Comparison of ENCODE assay signal across 8 mouse cellular contexts in the genomic region with DNA sequence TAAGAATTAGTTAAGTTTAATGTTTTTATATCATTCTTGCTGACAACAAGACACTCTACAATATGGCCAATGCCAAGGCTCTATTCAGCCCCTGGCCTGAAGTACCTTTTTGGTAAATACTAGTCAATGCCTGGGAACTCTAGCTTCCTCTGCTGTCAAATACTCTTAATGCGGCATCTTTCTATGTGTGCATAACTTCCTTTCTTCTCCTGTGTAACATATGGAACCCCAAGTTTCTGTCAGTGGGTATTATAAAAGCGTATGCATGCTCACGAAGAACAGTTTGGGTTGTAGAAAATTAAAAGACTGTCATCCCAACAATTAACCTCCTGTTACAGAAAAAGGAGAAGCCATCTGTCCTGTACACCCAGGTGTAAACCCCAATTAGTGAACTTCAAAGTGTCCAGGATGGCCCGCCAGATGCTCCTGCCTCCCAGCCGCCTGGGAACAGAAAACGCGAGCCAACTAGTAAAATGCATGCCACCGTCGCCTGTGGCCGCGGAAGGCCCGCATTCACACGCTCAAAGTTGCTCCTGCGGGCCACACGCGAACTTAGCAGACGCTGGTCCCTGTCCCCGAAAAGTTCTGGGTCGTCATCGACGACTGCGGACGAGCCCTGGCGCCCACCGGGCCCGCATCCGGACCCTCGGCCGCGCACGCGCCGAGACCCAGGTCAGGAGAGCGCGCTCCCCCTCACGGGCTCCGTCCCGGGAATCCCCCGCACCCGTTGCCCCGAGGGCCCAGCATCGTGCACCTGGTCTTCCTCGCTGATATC. TPM values are rescaled to one million over a fixed set of nuclear protein-coding genes. Genes with fewer than 3 reads are reported as not detected.
DNase-seq lines count a peak whose midpoint lies in the region; ATAC-seq and TF ChIP-seq lines count a peak whose summit lies in the region.

No protein-coding gene starts in this region.

- H3K4me2 ChIP-seq in heart, embryonic 16.5 days (ENCODE audit: low read depth, low read length), result peak overlapping the region; percentile 94
- H3K4me2 ChIP-seq in forebrain, embryonic 16.5 days (ENCODE audit: low read length), result peak overlapping the region; percentile 93
- H3K4me2 ChIP-seq in liver, embryonic 15.5 days, result peak overlapping the region; percentile 79

- ATAC-seq in heart, embryonic 16.5 days (replicated peaks; ENCODE audit: extremely low read depth, insufficient read depth, low FRiP score), result peak; percentile 76
- ATAC-seq in forebrain, embryonic 16.5 days, result peak; percentile 78
- peak; percentile 53 for ATAC-seq in liver, embryonic 15.5 days (ENCODE audit: insufficient read depth)

- H3K9ac ChIP-seq in heart, embryonic 16.5 days (ENCODE audit: low read length), result peak overlapping the region; percentile 85
- peak overlapping the region; percentile 100 for H3K9ac ChIP-seq in MEL (ENCODE audit: control insufficient read depth, low read depth, low read length, poor library complexity, severe bottlenecking)
- peak overlapping the region; percentile 90 for H3K9ac ChIP-seq in forebrain, embryonic 16.5 days (replicated peaks; ENCODE audit: low read depth, low read length)
- peak overlapping the region; percentile 87 for H3K9ac ChIP-seq in liver, embryonic 15.5 days

- under 1% methylated on average over 43 of the region's 43 CpGs for WGBS in heart, embryonic 16.5 days
- under 1% methylated on average over 43 of the region's 43 CpGs for WGBS in forebrain, embryonic 16.5 days
- under 1% methylated on average over 43 of the region's 43 CpGs for WGBS in liver, embryonic 15.5 days (ENCODE audit: insufficient replicate concordance)

- no peak for DNase-seq in heart, postnatal 25 days (ENCODE audit: low spot score)
- peak; percentile 58 for DNase-seq in MEL (ENCODE audit: low read depth, low spot score)
- no peak for DNase-seq in urinary bladder, adult 2 months (ENCODE audit: low spot score)
- DNase-seq in cerebellum, adult 18-20 months, result no peak
- DNase-seq in cerebellum, adult 9-11 months, result no peak

- peak overlapping the region; percentile 86 for H3K4me3 ChIP-seq in heart, embryonic 16.5 days (ENCODE audit: low read length)
- peak overlapping the region; percentile 85 to 100 for H3K4me3 ChIP-seq in MEL (ENCODE audit: control insufficient read depth in 1 of 2, insufficient read depth in 1 of 2, low read depth in 2 of 2, low read length in 2 of 2)
- peak overlapping the region; percentile 98 for H3K4me3 ChIP-seq in forebrain, embryonic 16.5 days (replicated peaks; ENCODE audit: low read length)
- peak overlapping the region; percentile 81 for H3K4me3 ChIP-seq in liver, embryonic 15.5 days (replicated peaks)

- TF ChIP-seq POLR2A in MEL (IDR thresholded peaks at IDR 0.05; ENCODE audit: control insufficient read depth in 1 of 2, insufficient read depth in 1 of 2, low read depth in 1 of 2, low read length in 2 of 2, poor library complexity in 1 of 2), result no peak

- H3K79me2 ChIP-seq in MEL (ENCODE audit: control insufficient read depth, insufficient read depth, low read length, poor library complexity), result peaks cover 24% of the 10 kb centered on the region

- peaks cover 12% of the 10 kb centered on the region for H3K36me3 ChIP-seq in heart, embryonic 16.5 days (ENCODE audit: control insufficient read depth, insufficient read depth)
- H3K36me3 ChIP-seq in MEL (ENCODE audit: control insufficient read depth in 1 of 2, insufficient read depth in 2 of 2, low read length in 2 of 2), result peaks cover 27 to 33% of the 10 kb centered on the region in 2 experiments
- H3K36me3 ChIP-seq in forebrain, embryonic 16.5 days (ENCODE audit: control insufficient read depth, insufficient read depth), result peaks cover 10% of the 10 kb centered on the region; the same call in 1 of the 2 replicates
- H3K36me3 ChIP-seq in liver, embryonic 15.5 days (replicated peaks), result peaks cover 26% of the 10 kb centered on the region

- intact Hi-C loops in heart, postnatal 25 days (cut with DNase I), result loop anchor here (5.0 to 10.0 kb wide), 2 partner anchors 111 to 422 kb away; partner anchors contain the start of genes Cstf3 and Wt1

- no peak for TF ChIP-seq RAD21 in MEL (IDR thresholded peaks at IDR 0.05; ENCODE audit: low read depth, low read length)

- H3K9me3 ChIP-seq in heart, embryonic 16.5 days (replicated peaks; ENCODE audit: control insufficient read depth, low read length), result no peaks in the 10 kb centered on the region
- H3K9me3 ChIP-seq in MEL (replicated peaks; ENCODE audit: insufficient read depth, low read length), result no peaks in the 10 kb centered on the region
- no peaks in the 10 kb centered on the region for H3K9me3 ChIP-seq in forebrain, embryonic 16.5 days (ENCODE audit: control insufficient read depth, low read length)
- no peaks in the 10 kb centered on the region for H3K9me3 ChIP-seq in liver, embryonic 15.5 days (replicated peaks)

- no peaks in the 10 kb centered on the region for H3K27me3 ChIP-seq in heart, embryonic 16.5 days (ENCODE audit: control insufficient read depth, insufficient read depth, low read length)
- no peaks in the 10 kb centered on the region for H3K27me3 ChIP-seq in MEL (ENCODE audit: control insufficient read depth in 1 of 2, insufficient read depth in 2 of 2, low read length in 2 of 2)
- H3K27me3 ChIP-seq in forebrain, embryonic 16.5 days (replicated peaks; ENCODE audit: control insufficient read depth, insufficient read depth, low read length), result no peaks in the 10 kb centered on the region
- H3K27me3 ChIP-seq in liver, embryonic 15.5 days, result no peaks in the 10 kb centered on the region

- TF ChIP-seq EP300 in MEL (IDR thresholded peaks at IDR 0.05; ENCODE audit: low read depth in 1 of 2, low read length in 2 of 2), result no peak

- TF ChIP-seq CTCF in MEL (IDR thresholded peaks at IDR 0.05 in 2 of 3, conservative IDR thresholded peaks at IDR 0.05 in 1 of 3; ENCODE audit: control insufficient read depth in 1 of 3, insufficient read depth in 1 of 3, low read depth in 2 of 3, low read length in 3 of 3, poor library complexity in 1 of 3, severe bottlenecking in 1 of 3), result no peak

- peaks cover 11% of the 10 kb centered on the region for H3K4me1 ChIP-seq in heart, embryonic 16.5 days (ENCODE audit: control insufficient read depth, insufficient read depth, low read length)
- peaks cover 11 to 21% of the 10 kb centered on the region in 2 experiments for H3K4me1 ChIP-seq in MEL (ENCODE audit: control insufficient read depth in 1 of 2, insufficient read depth in 2 of 2, low read length in 2 of 2)
- H3K4me1 ChIP-seq in forebrain, embryonic 16.5 days (replicated peaks; ENCODE audit: control insufficient read depth, insufficient read depth, low read length), result peaks cover 12% of the 10 kb centered on the region
- H3K4me1 ChIP-seq in liver, embryonic 15.5 days (replicated peaks), result peaks cover 34% of the 10 kb centered on the region

- H3K27ac ChIP-seq in heart, embryonic 16.5 days (ENCODE audit: low read length), result peak overlapping the region; percentile 34
- H3K27ac ChIP-seq in MEL (ENCODE audit: control insufficient read depth, low read depth, low read length), result peak overlapping the region; percentile 85
- peak overlapping the region; percentile 84 for H3K27ac ChIP-seq in forebrain, embryonic 16.5 days (ENCODE audit: low read length)
- H3K27ac ChIP-seq in liver, embryonic 15.5 days (replicated peaks), result peak overlapping the region; percentile 77

TF ChIP-seq in MEL, 35 proteins besides CTCF, POLR2A, EP300 and RAD21:
- TF ChIP-seq POLR2AphosphoS2 (IDR thresholded peaks at IDR 0.05; ENCODE audit: low read length) (no peak), ETS1 (IDR thresholded peaks at IDR 0.05; ENCODE audit: low read depth, low read length) (no peak), ELF1 (IDR thresholded peaks at IDR 0.05; ENCODE audit: low read depth, low read length) (no peak), ZMIZ1 (IDR thresholded peaks at IDR 0.05; ENCODE audit: low read depth, low read length) (no peak), POLR2AphosphoS5 (IDR thresholded peaks at IDR 0.05; ENCODE audit: borderline replicate concordance, low read depth, low read length) (no peak), SIN3A (IDR thresholded peaks at IDR 0.05; ENCODE audit: low read length) (no peak; the same call in 1 of the 2 replicates), NRF1 (IDR thresholded peaks at IDR 0.05; ENCODE audit: insufficient read depth, low read depth, low read length, poor library complexity, severe bottlenecking) (peak; percentile 68), ZNF384 (IDR thresholded peaks at IDR 0.05; ENCODE audit: low read depth, low read length) (no peak), MAZ (IDR thresholded peaks at IDR 0.05; ENCODE audit: low read depth, low read length) (no peak), CHD1 (IDR thresholded peaks at IDR 0.05; ENCODE audit: low read depth, low read length) (0 out of 2 replicates have a peak, but pooled peaks have one; percentile 33), SMC3 (IDR thresholded peaks at IDR 0.05; ENCODE audit: low read depth, low read length) (no peak), MYB (IDR thresholded peaks at IDR 0.05; ENCODE audit: low read depth, low read length) (no peak)

RNA-seq across cellular contexts. Expression of gene Eif3m, which starts 0.5 kb away (rescaled TPM):
- 197 and 214 TPM in 2 replicates for polyA plus RNA-seq in heart, embryonic 16.5 days (2015; fragmentation: Nextera tagmentation; extraction: Ambion mirVana)
- 100 to 1,000 TPM; 123 to 142 TPM for total RNA-seq in heart, postnatal 25 days (2021)
- total RNA-seq in MEL (2012; rRNA removed), result 321 and 341 TPM in 2 replicates
- 100 to 1,000 TPM in 1 of 2 experiments, not detected in 1; 172 TPM for polyA plus RNA-seq in MEL (2012; ENCODE audit: insufficient read depth in 1 of 2, insufficient read length in 2 of 2, low read depth in 1 of 2, low replicate concordance in 2 of 2, missing spikeins in 1 of 2)
- polyA plus RNA-seq in forebrain, embryonic 16.5 days (2015; fragmentation: Nextera tagmentation; extraction: Ambion mirVana), result 181 and 216 TPM in 2 replicates
- polyA plus RNA-seq in liver, embryonic 15.5 days (2015; fragmentation: Nextera tagmentation; extraction: Ambion mirVana), result 123 and 131 TPM in 2 replicates
- polyA plus RNA-seq in urinary bladder, adult 2 months (2012; rRNA removed), result 148 and 152 TPM in 2 replicates

Comparison
In these comparisons a context has a peak if more than half of its experiments do, and no peak if none do; other contexts are left out.
1. H3K27ac ChIP-seq: peak in every context shown above with its lines; median percentile 85 in MEL; 84 in forebrain, embryonic 16.5 days; 77 in liver, embryonic 15.5 days; 34 in heart, embryonic 16.5 days.